In the genomic region with DNA sequence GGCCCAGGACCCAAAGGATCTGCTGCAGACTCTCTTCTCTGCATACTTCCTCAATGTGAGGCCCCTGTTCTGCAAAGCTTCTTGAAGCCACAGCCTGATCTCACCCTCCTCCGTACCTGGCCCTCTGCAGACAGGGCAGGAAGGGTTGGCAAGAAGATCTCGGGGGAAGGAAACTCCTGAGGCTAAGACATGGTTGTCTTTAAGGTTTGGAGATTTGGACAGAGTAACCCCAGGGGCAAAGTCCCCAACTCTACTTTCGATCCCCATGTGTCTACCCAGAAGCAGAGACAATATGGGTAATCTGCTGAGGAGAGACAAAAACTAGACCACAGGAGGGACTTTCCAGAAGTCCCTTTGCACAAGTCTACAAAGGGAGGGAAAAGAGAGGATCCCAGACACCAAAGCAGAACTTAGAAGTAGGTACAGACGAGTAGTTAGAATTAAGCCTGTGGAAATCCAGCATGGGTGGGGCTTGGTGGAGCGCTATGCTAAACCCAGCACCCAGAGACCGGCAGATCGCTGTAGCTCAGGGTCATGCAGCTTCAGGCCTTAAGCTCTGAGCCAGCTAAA, we compare ENCODE assay signal across 8 mouse cellular contexts. TPM values are rescaled to one million over a fixed set of nuclear protein-coding genes. Genes with fewer than 3 reads are reported as not detected.
A peak's percentile ranks its signal among the peaks of the same experiment; 100 is the strongest.
DNase-seq lines count a peak whose midpoint lies in the region; ATAC-seq lines count a peak whose summit lies in the region.

No protein-coding gene starts in this region.

- H3K27ac ChIP-seq in heart, embryonic 10.5 days: peak overlapping the region; percentile 74
- peak overlapping the region; percentile 81 for H3K27ac ChIP-seq in embryonic facial prominence, embryonic 12.5 days
- H3K27ac ChIP-seq in liver, embryonic 12.5 days: 0 out of 2 replicates have a peak overlapping the region, but pooled peaks have one; percentile 36
- no peak overlapping the region for H3K27ac ChIP-seq in forebrain, embryonic 14.5 days (ENCODE audit: low read depth, low read length)

- peaks cover 55% of the 10 kb centered on the region for H3K4me1 ChIP-seq in heart, embryonic 10.5 days
- H3K4me1 ChIP-seq in embryonic facial prominence, embryonic 12.5 days: peaks cover 39% of the 10 kb centered on the region
- H3K4me1 ChIP-seq in liver, embryonic 12.5 days: peaks cover 59% of the 10 kb centered on the region
- peaks cover 12% of the 10 kb centered on the region for H3K4me1 ChIP-seq in forebrain, embryonic 14.5 days (ENCODE audit: control insufficient read depth, insufficient read depth, low read length)

- DNase-seq in heart, embryonic 10.5 days (ENCODE audit: low spot score): no peak
- no peak for DNase-seq in heart, postnatal 14 days
- peak; percentile 78 for DNase-seq in 3T3-L1 (ENCODE audit: low read depth, low spot score)
- no peak for DNase-seq in right cerebral cortex, adult 18-20 months
- DNase-seq in testis, postnatal 14 days (ENCODE audit: low spot score): no peak
- no peak for DNase-seq in forebrain, embryonic 14.5 days (ENCODE audit: low spot score)

- ATAC-seq in embryonic facial prominence, embryonic 12.5 days (ENCODE audit: insufficient number of reproducible peaks, insufficient read depth, low FRiP score, low TSS enrichment): no peak
- no peak for ATAC-seq in liver, embryonic 12.5 days
- no peak for ATAC-seq in forebrain, embryonic 14.5 days

- H3K9ac ChIP-seq in embryonic facial prominence, embryonic 12.5 days: no peak overlapping the region
- no peak overlapping the region for H3K9ac ChIP-seq in liver, embryonic 12.5 days
- H3K9ac ChIP-seq in forebrain, embryonic 14.5 days (ENCODE audit: low read length): no peak overlapping the region

- no peaks in the 10 kb centered on the region for H3K9me3 ChIP-seq in heart, embryonic 10.5 days
- H3K9me3 ChIP-seq in embryonic facial prominence, embryonic 12.5 days: no peaks in the 10 kb centered on the region
- no peaks in the 10 kb centered on the region for H3K9me3 ChIP-seq in liver, embryonic 12.5 days (replicated peaks)
- H3K9me3 ChIP-seq in forebrain, embryonic 14.5 days (replicated peaks; ENCODE audit: control insufficient read depth, low read length): no peaks in the 10 kb centered on the region

- no peaks in the 10 kb centered on the region for H3K27me3 ChIP-seq in heart, embryonic 10.5 days (ENCODE audit: insufficient read depth, poor library complexity, severe bottlenecking)
- H3K27me3 ChIP-seq in embryonic facial prominence, embryonic 12.5 days: no peaks in the 10 kb centered on the region
- peaks cover 23% of the 10 kb centered on the region for H3K27me3 ChIP-seq in liver, embryonic 12.5 days (replicated peaks)
- no peaks in the 10 kb centered on the region for H3K27me3 ChIP-seq in forebrain, embryonic 14.5 days (replicated peaks; ENCODE audit: control insufficient read depth, insufficient read depth, low read length)

- 78% methylated on average over 7 of the region's 7 CpGs for WGBS in heart, embryonic 10.5 days
- 75% methylated on average over 7 of the region's 7 CpGs for WGBS in embryonic facial prominence, embryonic 12.5 days
- WGBS in liver, embryonic 12.5 days (ENCODE audit: insufficient replicate concordance): 46% methylated on average over 7 of the region's 7 CpGs
- 87% methylated on average over 7 of the region's 7 CpGs for WGBS in forebrain, embryonic 14.5 days

- no peak overlapping the region for H3K4me3 ChIP-seq in heart, embryonic 10.5 days
- no peak overlapping the region for H3K4me3 ChIP-seq in embryonic facial prominence, embryonic 12.5 days
- no peak overlapping the region for H3K4me3 ChIP-seq in liver, embryonic 12.5 days
- H3K4me3 ChIP-seq in forebrain, embryonic 14.5 days (ENCODE audit: low read depth, low read length): no peak overlapping the region

- intact Hi-C loops in heart, postnatal 14 days (cut with DNase I): no loop called here

- no peak overlapping the region for H3K4me2 ChIP-seq in embryonic facial prominence, embryonic 12.5 days (replicated peaks)
- H3K4me2 ChIP-seq in liver, embryonic 12.5 days: no peak overlapping the region
- no peak overlapping the region for H3K4me2 ChIP-seq in forebrain, embryonic 14.5 days (ENCODE audit: low read length)

- no peaks in the 10 kb centered on the region for H3K36me3 ChIP-seq in heart, embryonic 10.5 days
- H3K36me3 ChIP-seq in embryonic facial prominence, embryonic 12.5 days: no peaks in the 10 kb centered on the region
- no peaks in the 10 kb centered on the region for H3K36me3 ChIP-seq in liver, embryonic 12.5 days
- no peaks in the 10 kb centered on the region for H3K36me3 ChIP-seq in forebrain, embryonic 14.5 days (ENCODE audit: control insufficient read depth, insufficient read depth, low read length)

RNA-seq across cellular contexts. Expression of a gene that starts 3.9 kb away (rescaled TPM):
- 57.7 and 80.7 TPM in 2 replicates for polyA plus RNA-seq in heart, embryonic 10.5 days (2016; fragmentation: Nextera tagmentation; extraction: Ambion mirVana)
- 100 to 1,000 TPM; 128 TPM for total RNA-seq in heart, postnatal 14 days (2021)
- 109 and 113 TPM in 2 replicates for polyA plus RNA-seq in embryonic facial prominence, embryonic 12.5 days (2016; fragmentation: Nextera tagmentation; extraction: Ambion mirVana)
- 189 TPM in 2 replicates for polyA plus RNA-seq in liver, embryonic 12.5 days (2016; fragmentation: Nextera tagmentation; extraction: Ambion mirVana)
- polyA plus RNA-seq in forebrain, embryonic 14.5 days (2014; fragmentation: Nextera tagmentation; extraction: Ambion mirVana): 18.0 and 28.5 TPM in 2 replicates

RNA-seq across cellular contexts. Expression of a gene that starts 18.6 kb away (rescaled TPM):
- 11.6 and 22.8 TPM in 2 replicates for polyA plus RNA-seq in heart, embryonic 10.5 days (2016; fragmentation: Nextera tagmentation; extraction: Ambion mirVana)
- 1 to 10 TPM in 1 of 2 experiments, under 1 TPM in 1; 0.81 to 2.0 TPM for total RNA-seq in heart, postnatal 14 days (2021)
- polyA plus RNA-seq in embryonic facial prominence, embryonic 12.5 days (2016; fragmentation: Nextera tagmentation; extraction: Ambion mirVana): 36.3 and 37.7 TPM in 2 replicates
- polyA plus RNA-seq in liver, embryonic 12.5 days (2016; fragmentation: Nextera tagmentation; extraction: Ambion mirVana): 2.8 and 3.1 TPM in 2 replicates
- polyA plus RNA-seq in forebrain, embryonic 14.5 days (2014; fragmentation: Nextera tagmentation; extraction: Ambion mirVana): 48.8 and 50.1 TPM in 2 replicates

RNA-seq across cellular contexts. Expression of a gene that starts 34.5 kb away (rescaled TPM):
- polyA plus RNA-seq in heart, embryonic 10.5 days (2016; fragmentation: Nextera tagmentation; extraction: Ambion mirVana): 1.1 and 1.6 TPM in 2 replicates
- under 1 TPM in 1 of 2 experiments, not detected in 1; 0.33 TPM for total RNA-seq in heart, postnatal 14 days (2021)
- 4.0 and 5.5 TPM in 2 replicates for polyA plus RNA-seq in embryonic facial prominence, embryonic 12.5 days (2016; fragmentation: Nextera tagmentation; extraction: Ambion mirVana)
- polyA plus RNA-seq in liver, embryonic 12.5 days (2016; fragmentation: Nextera tagmentation; extraction: Ambion mirVana): 0.70 TPM in 1 of 2 replicates, not detected in the other
- not detected in 2 replicates for polyA plus RNA-seq in forebrain, embryonic 14.5 days (2014; fragmentation: Nextera tagmentation; extraction: Ambion mirVana)

RNA-seq across cellular contexts. Expression of a gene that starts 39.2 kb away (rescaled TPM):
- 154 and 190 TPM in 2 replicates for polyA plus RNA-seq in heart, embryonic 10.5 days (2016; fragmentation: Nextera tagmentation; extraction: Ambion mirVana)
- 10 to 100 TPM; 77.7 TPM for total RNA-seq in heart, postnatal 14 days (2021)
- polyA plus RNA-seq in embryonic facial prominence, embryonic 12.5 days (2016; fragmentation: Nextera tagmentation; extraction: Ambion mirVana): 144 and 146 TPM in 2 replicates
- polyA plus RNA-seq in liver, embryonic 12.5 days (2016; fragmentation: Nextera tagmentation; extraction: Ambion mirVana): 101 and 102 TPM in 2 replicates
- 107 and 122 TPM in 2 replicates for polyA plus RNA-seq in forebrain, embryonic 14.5 days (2014; fragmentation: Nextera tagmentation; extraction: Ambion mirVana)

RNA-seq across cellular contexts. Expression of a gene that starts 39.9 kb away (rescaled TPM):
- polyA plus RNA-seq in heart, embryonic 10.5 days (2016; fragmentation: Nextera tagmentation; extraction: Ambion mirVana): 49.5 and 62.2 TPM in 2 replicates
- 10 to 100 TPM; 55.4 to 60.0 TPM for total RNA-seq in heart, postnatal 14 days (2021)
- polyA plus RNA-seq in embryonic facial prominence, embryonic 12.5 days (2016; fragmentation: Nextera tagmentation; extraction: Ambion mirVana): 57.5 and 63.7 TPM in 2 replicates
- 37.9 and 39.5 TPM in 2 replicates for polyA plus RNA-seq in liver, embryonic 12.5 days (2016; fragmentation: Nextera tagmentation; extraction: Ambion mirVana)
- polyA plus RNA-seq in forebrain, embryonic 14.5 days (2014; fragmentation: Nextera tagmentation; extraction: Ambion mirVana): 40.5 and 43.3 TPM in 2 replicates
